ENCODE assay signal across 17 mouse cellular contexts in the genomic region with DNA sequence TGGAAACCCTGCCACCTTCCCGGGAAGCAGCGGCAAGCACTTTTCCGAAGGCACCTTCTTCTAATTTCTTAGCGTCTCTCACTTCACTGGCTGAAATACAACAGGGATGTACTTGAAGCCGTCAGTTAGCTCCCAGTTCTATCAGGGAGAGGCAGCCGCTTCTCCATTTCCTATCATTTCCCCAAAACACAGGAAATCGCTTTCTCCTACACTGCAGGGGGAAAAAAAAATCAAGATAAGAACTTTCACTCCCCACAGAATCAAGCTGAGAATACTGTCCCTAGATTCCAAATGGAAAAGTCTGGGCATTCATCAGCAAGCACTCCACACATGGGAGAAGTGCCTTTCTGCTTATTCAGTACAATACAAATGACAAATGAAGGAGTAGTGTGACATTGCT. TPM values are rescaled to one million over a fixed set of nuclear protein-coding genes. Genes with fewer than 3 reads are reported as not detected.
DNase-seq lines count a peak whose midpoint lies in the region; ATAC-seq and TF ChIP-seq lines count a peak whose summit lies in the region.
"Had no signal": no experiment of that assay in that cellular context is flagged by ENCODE, and none has a peak within 500 bp of the region (broad histone marks: within the 10 kb centered on the region; RNA-seq: fewer than 3 reads in every experiment).

No protein-coding gene starts in this region.

- intact Hi-C loops in gastrocnemius, adult 2 months (cut with DNase I) = no loop called here

- H3K4me3 ChIP-seq in gastrocnemius, adult 2 months = 0 out of 2 replicates have a peak overlapping the region, but pooled peaks have one; percentile 19
- no peak overlapping the region for H3K4me3 ChIP-seq in heart, embryonic 16.5 days (ENCODE audit: low read length)
- peak overlapping the region; percentile 4 for H3K4me3 ChIP-seq in liver, embryonic 16.5 days (ENCODE audit: low read depth, low read length)
- H3K4me3 ChIP-seq: limb, embryonic 13.5 days; neural tube, embryonic 12.5 days had no signal

- no peak for ATAC-seq in heart, embryonic 16.5 days (replicated peaks; ENCODE audit: extremely low read depth, insufficient read depth, low FRiP score)
- no peak for ATAC-seq in liver, embryonic 16.5 days (ENCODE audit: low read depth)
- ATAC-seq: inflammation-experienced regulatory T-cells, adult 6 months had no signal

- no peak overlapping the region for H3K27ac ChIP-seq in gastrocnemius, adult 2 months
- H3K27ac ChIP-seq in heart, embryonic 16.5 days (ENCODE audit: low read length) = peak overlapping the region; percentile 45
- H3K27ac ChIP-seq in liver, embryonic 16.5 days (ENCODE audit: low read length) = 0 out of 2 replicates have a peak overlapping the region, but pooled peaks have one; percentile 4
- H3K27ac ChIP-seq: hindbrain, embryonic 10.5 days; limb, embryonic 13.5 days; neural tube, embryonic 12.5 days had no signal

- WGBS in heart, embryonic 16.5 days = 48% methylated on average over 7 of the region's 7 CpGs
- 19% methylated on average over 7 of the region's 7 CpGs for WGBS in liver, embryonic 16.5 days (ENCODE audit: insufficient replicate concordance)

- H3K4me2 ChIP-seq in heart, embryonic 16.5 days (ENCODE audit: low read depth, low read length) = no peak overlapping the region
- peak overlapping the region; percentile 22 for H3K4me2 ChIP-seq in liver, embryonic 16.5 days (ENCODE audit: low read depth, low read length)
- H3K4me2 ChIP-seq: neural tube, embryonic 12.5 days had no signal

- no peaks in the 10 kb centered on the region for H3K9me3 ChIP-seq in heart, embryonic 16.5 days (replicated peaks; ENCODE audit: control insufficient read depth, low read length)
- no peaks in the 10 kb centered on the region for H3K9me3 ChIP-seq in liver, embryonic 16.5 days (replicated peaks; ENCODE audit: control insufficient read depth, low read length)
- H3K9me3 ChIP-seq: hindbrain, embryonic 10.5 days; limb, embryonic 13.5 days; neural tube, embryonic 12.5 days had no signal

- no peaks in the 10 kb centered on the region for H3K36me3 ChIP-seq in heart, embryonic 16.5 days (ENCODE audit: control insufficient read depth, insufficient read depth)
- H3K36me3 ChIP-seq in liver, embryonic 16.5 days (ENCODE audit: control insufficient read depth, insufficient read depth) = no peaks in the 10 kb centered on the region
- H3K36me3 ChIP-seq: neural tube, embryonic 12.5 days had no signal

- no peaks in the 10 kb centered on the region for H3K27me3 ChIP-seq in heart, embryonic 16.5 days (ENCODE audit: control insufficient read depth, insufficient read depth, low read length)
- no peaks in the 10 kb centered on the region for H3K27me3 ChIP-seq in liver, embryonic 16.5 days (ENCODE audit: control insufficient read depth, insufficient read depth, low read depth, low read length)
- H3K27me3 ChIP-seq: limb, embryonic 13.5 days; neural tube, embryonic 12.5 days had no signal

- H3K9ac ChIP-seq in heart, embryonic 16.5 days (ENCODE audit: low read length) = no peak overlapping the region
- peak overlapping the region; percentile 3; the same call in 1 of the 2 replicates for H3K9ac ChIP-seq in liver, embryonic 16.5 days (ENCODE audit: low read depth, low read length)
- H3K9ac ChIP-seq: limb, embryonic 13.5 days; neural tube, embryonic 12.5 days had no signal

- DNase-seq in gastrocnemius, adult 2 months = no peak
- DNase-seq in gastrocnemius, adult 18-20 months (ENCODE audit: low spot score) = no peak
- no peak for DNase-seq in heart, adult 8-10 months (ENCODE audit: low spot score)
- peak; percentile 68 for DNase-seq in MEL-GATA-1-ER (ENCODE audit: extremely low read depth, low read depth)
- no peak for DNase-seq in urinary bladder, postnatal 10 days (ENCODE audit: low spot score)
- DNase-seq: adrenal gland, postnatal 14 days; cerebellum, adult 8-10 months; gastrocnemius, postnatal 14 days; kidney, adult 8-10 months; kidney, postnatal 4 days; thymus, postnatal 14 days had no signal

- TF ChIP-seq CTCF in gastrocnemius, adult 2 months (IDR thresholded peaks at IDR 0.05) = no peak

- H3K4me1 ChIP-seq in heart, embryonic 16.5 days (ENCODE audit: control insufficient read depth, insufficient read depth, low read length) = peaks cover 24% of the 10 kb centered on the region
- peaks cover 35% of the 10 kb centered on the region for H3K4me1 ChIP-seq in liver, embryonic 16.5 days (ENCODE audit: control insufficient read depth, low read depth, low read length)

RNA-seq across cellular contexts. Expression of gene Camta1, which starts 2.4 kb away (rescaled TPM):
- 100 to 1,000 TPM in 1 of 2 experiments, 10 to 100 TPM in 1; 95.9 to 126 TPM for total RNA-seq in gastrocnemius, adult 2 months (2021)
- total RNA-seq in gastrocnemius, adult 18-20 months (2021) = 100 to 1,000 TPM in 1 of 2 experiments, 10 to 100 TPM in 1; 99.5 to 122 TPM
- 141 and 142 TPM in 2 replicates for polyA plus RNA-seq in heart, embryonic 16.5 days (2015; fragmentation: Nextera tagmentation; extraction: Ambion mirVana)
- total RNA-seq in heart, adult 8-10 months (2022) = 100 to 1,000 TPM; 185 to 232 (median 202) TPM
- 25.3 and 26.8 TPM in 2 replicates for polyA plus RNA-seq in liver, embryonic 16.5 days (2015; fragmentation: Nextera tagmentation; extraction: Ambion mirVana)
